Mouse (Mus musculus) stomach, embryonic 16.5 days (tissue): ENCODE measurements at regions not wholly inside any gene's neighbourhood (a gene's known extent, or its start where the extent isn't known, plus 50 kb on each side); places are given as distances from the start of the nearest gene placed in this dataset.
A peak's percentile ranks its signal among the peaks of the same experiment; 100 is the strongest.

ENCODE experiments used
- ATAC-seq: fragments of 200-750 bp; cut with Nextera tagmentation; 2 replicates; pipeline ENCODE4 v1.8.0; 2017; ENCODE audit warnings: moderate number of reproducible peaks, moderate TSS enrichment; ENCODE audit not compliant: insufficient read depth, low FRiP score
- H3K27ac ChIP-seq: fragments of 300-500 bp; sonication (generic); 2 replicates; pipeline ENCODE4 v1.5.1; 2014; ENCODE audit warnings: low read length
- H3K27me3 ChIP-seq: fragments of 300-500 bp; sonication (generic); 2 replicates; pipeline ENCODE4 v1.6.1; 2014; ENCODE audit warnings: low read length, control low read depth, mixed read lengths; ENCODE audit not compliant: control insufficient read depth, insufficient read depth
- H3K36me3 ChIP-seq: fragments of 300-500 bp; sonication (generic); 2 replicates; pipeline ENCODE4 v1.6.1; 2014; ENCODE audit warnings: low read length; ENCODE audit not compliant: control insufficient read depth, insufficient read depth
- H3K4me1 ChIP-seq: fragments of 300-500 bp; sonication (generic); 2 replicates; pipeline ENCODE4 v1.6.1; 2014; ENCODE audit warnings: low read length, control low read depth, mixed read lengths; ENCODE audit not compliant: control insufficient read depth, insufficient read depth
- H3K4me2 ChIP-seq: fragments of 300-500 bp; sonication (generic); 2 replicates; pipeline ENCODE4 v1.6.1; 2014; ENCODE audit warnings: low read depth, low read length, mixed read lengths
- H3K4me3 ChIP-seq: fragments of 300-500 bp; sonication (generic); replicated peaks from 2 replicates; pipeline ENCODE4 v1.5.1; 2014; ENCODE audit warnings: mild to moderate bottlenecking, low read length
- H3K9ac ChIP-seq: fragments of 300-500 bp; sonication (generic); 2 replicates; pipeline ENCODE4 v1.6.1; 2014; ENCODE audit warnings: low read length
- H3K9me3 ChIP-seq: fragments of 300-500 bp; sonication (generic); replicated peaks from 2 replicates; pipeline ENCODE4 v1.6.1; 2016; ENCODE audit warnings: low read length, control low read depth; ENCODE audit not compliant: control insufficient read depth
- WGBS: fragments of 180-500 bp; shearing (Covaris S2); extraction: QIAGEN DNeasy Blood & Tissue Kit; methylation state at CpG from one replicate; pipeline ENCODE4 v1.1.7; 2014; 5-methylcytosine and 5-hydroxymethylcytosine counted together

DNA sequence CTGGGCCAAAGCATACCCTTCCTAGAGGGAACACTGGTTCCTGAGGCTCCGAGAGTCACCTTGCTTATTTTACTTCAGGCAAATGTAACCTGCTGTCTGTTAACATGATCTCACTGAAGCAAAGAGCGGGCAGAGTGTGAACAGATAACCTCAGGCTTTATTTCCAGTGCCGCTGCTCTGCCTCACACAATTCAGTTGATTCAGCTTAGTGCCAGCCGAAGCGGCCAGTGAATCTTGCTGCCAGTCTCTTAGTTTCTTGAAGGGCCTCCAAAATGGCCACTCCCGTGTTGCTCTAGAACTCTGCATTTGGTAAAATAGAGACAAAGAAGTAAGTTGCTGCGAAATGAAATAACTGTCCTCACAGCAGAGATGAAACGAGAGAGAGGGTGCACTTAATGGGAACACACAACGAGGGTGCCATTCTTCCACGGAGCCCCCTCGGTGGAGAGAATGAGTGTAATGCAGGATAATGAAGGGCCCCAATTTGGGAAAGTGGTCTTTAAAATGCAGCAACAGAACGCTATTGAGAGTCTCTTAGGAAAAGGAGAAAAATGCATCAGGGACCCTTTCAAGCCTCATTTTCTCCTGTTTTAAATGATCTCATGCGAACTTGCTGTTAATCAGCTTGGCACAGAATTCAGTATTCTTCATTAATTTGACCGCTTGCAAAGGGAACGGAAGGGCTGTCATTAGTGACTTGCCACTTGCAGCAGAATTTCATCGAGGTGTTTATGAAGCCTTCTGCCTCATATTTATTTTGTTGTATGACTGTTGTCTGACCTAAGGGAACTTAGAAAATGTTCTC is 81.2 kb upstream of the Mmadhc start:
- Histone ChIP-seq H3K27me3 (no peaks in the 10 kb centered on the region), H3K4me3 (no peak overlapping the region), H3K9ac (no peak overlapping the region), H3K27ac (no peak overlapping the region), H3K4me1 (peaks cover 6% of the 10 kb centered on the region; the same call in 1 of the 2 replicates), H3K36me3 (no peaks in the 10 kb centered on the region), H3K4me2 (no peak overlapping the region), H3K9me3 (no peaks in the 10 kb centered on the region)
- 81% methylated on average over 16 of the region's 16 CpGs for whole genome bisulfite sequencing
- no peak for ATAC-seq

DNA sequence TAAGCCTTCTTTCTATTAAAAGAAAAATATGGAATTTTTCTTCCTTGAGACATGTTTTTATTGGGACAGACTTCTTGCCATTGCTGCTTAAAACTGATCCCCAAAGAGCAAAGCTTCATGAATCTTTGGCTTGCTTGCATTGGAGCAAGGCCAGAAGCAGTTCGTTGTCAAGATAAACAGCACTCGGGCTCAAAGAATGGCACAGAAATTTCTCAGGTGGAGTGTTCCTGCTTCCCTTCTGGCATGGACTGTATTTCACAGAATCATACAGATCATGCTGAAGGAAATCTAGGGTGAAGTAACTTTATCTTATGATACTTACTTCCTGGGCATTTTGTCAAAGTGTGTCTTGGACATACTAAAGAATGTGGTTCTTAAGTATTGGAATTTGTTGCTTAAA is 77.0 kb upstream of the Mmadhc start:
- no peaks in the 10 kb centered on the region for H3K27me3 ChIP-seq
- peaks cover 6% of the 10 kb centered on the region; the same call in 1 of the 2 replicates for H3K4me1 ChIP-seq
- ATAC-seq, result no peak
- no peaks in the 10 kb centered on the region for H3K36me3 ChIP-seq
- H3K9me3 ChIP-seq, result no peaks in the 10 kb centered on the region
- no peak overlapping the region for H3K27ac ChIP-seq
- no peak overlapping the region for H3K4me3 ChIP-seq
- WGBS, result 22% methylated on average over 2 of the region's 2 CpGs
- H3K4me2 ChIP-seq, result no peak overlapping the region
- H3K9ac ChIP-seq, result no peak overlapping the region

DNA sequence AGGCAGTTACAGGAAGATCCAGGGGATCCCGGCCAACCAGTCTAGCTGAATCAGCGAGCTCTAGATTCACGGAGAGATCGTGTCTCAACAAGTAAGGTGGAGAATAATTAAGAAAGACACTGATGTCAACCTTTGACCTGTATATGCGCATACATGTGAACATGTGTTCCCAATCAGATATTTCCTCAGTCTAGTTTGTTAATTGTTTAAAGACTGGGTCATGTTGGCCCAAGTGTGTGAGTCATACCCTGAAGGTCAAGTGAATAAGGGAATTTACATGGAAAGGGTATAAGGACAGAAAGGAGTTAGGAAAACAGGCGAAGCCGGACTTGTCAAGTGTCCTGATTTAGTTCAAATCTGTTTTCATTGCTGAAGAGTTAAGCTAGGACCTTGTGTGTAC is 76.4 kb upstream of the Mmadhc start:
- ATAC-seq, result no peak
- Histone ChIP-seq H3K4me3 (no peak overlapping the region), H3K4me1 (peaks cover 6% of the 10 kb centered on the region; the same call in 1 of the 2 replicates), H3K9ac (no peak overlapping the region), H3K9me3 (no peaks in the 10 kb centered on the region), H3K36me3 (no peaks in the 10 kb centered on the region), H3K27ac (no peak overlapping the region), H3K27me3 (no peaks in the 10 kb centered on the region), H3K4me2 (no peak overlapping the region)
- WGBS, result 75% methylated on average over 7 of the region's 7 CpGs

DNA sequence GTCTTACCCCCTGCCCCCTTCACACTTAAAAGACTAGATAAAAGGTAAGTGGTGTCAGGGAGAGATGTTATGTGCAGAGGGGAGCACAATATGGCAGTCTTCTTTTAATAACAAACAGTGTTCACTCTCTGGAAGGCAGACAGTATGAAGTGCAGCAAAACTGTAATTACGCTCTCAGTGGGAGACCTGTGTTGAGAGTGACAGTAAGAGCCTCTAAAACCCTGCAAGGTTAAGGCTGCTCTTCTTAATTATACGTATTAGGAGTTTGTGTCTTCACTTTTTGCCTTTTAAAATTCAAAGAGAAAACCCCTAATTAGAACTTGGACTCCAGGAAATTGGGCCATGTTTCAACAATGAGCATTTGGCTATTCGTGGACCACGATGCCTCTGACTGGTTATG is 72.2 kb upstream of the Mmadhc start:
- H3K4me3 ChIP-seq, result no peak overlapping the region
- 84% methylated on average over 4 of the region's 4 CpGs for WGBS

DNA sequence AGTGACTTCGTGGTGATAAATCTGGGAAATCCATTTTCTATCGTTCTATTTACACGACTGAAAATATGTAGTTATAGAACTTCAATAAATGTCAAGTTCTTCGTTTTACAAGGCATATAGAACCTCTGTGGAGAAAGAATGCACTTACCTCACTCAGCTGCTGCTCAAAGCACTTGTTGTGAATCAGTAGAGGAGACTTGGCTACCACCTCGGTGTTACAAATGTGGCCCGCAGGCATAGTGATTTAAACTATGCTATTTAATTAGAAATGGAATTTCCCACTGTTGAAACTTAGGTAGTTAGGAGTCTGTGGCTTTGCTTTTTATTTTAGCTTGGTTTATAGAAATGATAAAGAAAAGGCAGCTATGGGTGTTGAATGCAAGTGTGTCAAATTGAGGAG is 71.8 kb upstream of the Mmadhc start:
- H3K36me3 ChIP-seq, result no peaks in the 10 kb centered on the region
- H3K4me1 ChIP-seq, result 0 out of 2 replicates have a peak, but pooled peaks cover 4% of the 10 kb centered on the region
- WGBS, result 63% methylated on average over 6 of the region's 6 CpGs
- no peak overlapping the region for H3K4me2 ChIP-seq
- H3K9me3 ChIP-seq, result no peaks in the 10 kb centered on the region
- H3K27me3 ChIP-seq, result no peaks in the 10 kb centered on the region
- no peak for ATAC-seq
- H3K4me3 ChIP-seq, result no peak overlapping the region
- H3K9ac ChIP-seq, result no peak overlapping the region
- no peak overlapping the region for H3K27ac ChIP-seq

More for the DNA sequence above, 72.2 kb upstream of the Mmadhc start:
- H3K27ac ChIP-seq, result no peak overlapping the region
- no peaks in the 10 kb centered on the region for H3K36me3 ChIP-seq
- peaks cover 6% of the 10 kb centered on the region; the same call in 1 of the 2 replicates for H3K4me1 ChIP-seq
- no peaks in the 10 kb centered on the region for H3K9me3 ChIP-seq
- ATAC-seq, result no peak
- no peaks in the 10 kb centered on the region for H3K27me3 ChIP-seq
- H3K9ac ChIP-seq, result no peak overlapping the region
- H3K4me2 ChIP-seq, result no peak overlapping the region

DNA sequence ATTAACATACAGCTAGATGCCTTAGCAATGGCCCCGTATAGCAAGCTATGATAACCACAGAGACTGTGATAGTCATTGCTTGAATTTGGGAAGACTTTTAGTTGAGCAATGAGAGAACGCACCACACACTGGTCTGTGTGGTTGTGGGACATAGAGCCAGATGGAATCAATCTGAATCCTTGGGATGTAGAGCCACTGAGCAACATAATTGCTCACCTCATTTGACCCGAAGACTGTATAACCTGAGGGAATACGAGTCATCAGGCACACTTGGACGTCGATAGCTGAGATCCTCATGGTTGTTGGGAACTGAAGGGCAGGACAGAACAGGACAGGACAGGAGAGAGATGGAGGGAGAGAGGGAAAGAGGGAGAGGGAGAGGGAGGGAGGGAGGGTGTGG is 68.6 kb upstream of the Mmadhc start:
- no peak overlapping the region for H3K4me3 ChIP-seq
- H3K4me1 ChIP-seq, result no peaks in the 10 kb centered on the region
- no peak overlapping the region for H3K27ac ChIP-seq
- WGBS, result 80% methylated on average over 6 of the region's 6 CpGs
- no peak overlapping the region for H3K9ac ChIP-seq
- no peaks in the 10 kb centered on the region for H3K9me3 ChIP-seq
- H3K36me3 ChIP-seq, result no peaks in the 10 kb centered on the region
- H3K27me3 ChIP-seq, result no peaks in the 10 kb centered on the region
- H3K4me2 ChIP-seq, result no peak overlapping the region
- ATAC-seq, result no peak

DNA sequence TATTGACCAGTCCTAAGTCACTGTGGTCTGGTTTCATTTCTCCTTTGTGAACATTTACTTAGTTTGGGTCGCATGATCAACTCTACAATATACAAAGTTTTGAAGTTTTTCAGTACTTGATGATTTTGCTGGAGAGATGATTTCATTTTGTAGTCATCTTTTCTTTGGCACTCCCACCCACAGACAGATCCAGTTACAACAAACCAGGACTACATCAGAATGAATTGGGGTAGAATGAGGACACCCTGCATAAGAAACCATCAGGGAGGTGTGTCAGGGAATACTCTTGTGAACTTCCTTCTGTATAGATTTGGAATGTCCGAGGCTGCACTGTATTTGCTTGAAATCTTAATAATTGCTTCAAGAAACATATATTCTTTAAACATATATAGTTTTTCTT is 59.5 kb upstream of the Mmadhc start:
- Histone ChIP-seq H3K4me1 (no peaks in the 10 kb centered on the region), H3K27ac (no peak overlapping the region), H3K36me3 (no peaks in the 10 kb centered on the region), H3K9ac (no peak overlapping the region), H3K27me3 (no peaks in the 10 kb centered on the region), H3K9me3 (no peaks in the 10 kb centered on the region), H3K4me3 (no peak overlapping the region), H3K4me2 (no peak overlapping the region)
- 84% methylated on average over 2 of the region's 2 CpGs for WGBS
- no peak for ATAC-seq

DNA sequence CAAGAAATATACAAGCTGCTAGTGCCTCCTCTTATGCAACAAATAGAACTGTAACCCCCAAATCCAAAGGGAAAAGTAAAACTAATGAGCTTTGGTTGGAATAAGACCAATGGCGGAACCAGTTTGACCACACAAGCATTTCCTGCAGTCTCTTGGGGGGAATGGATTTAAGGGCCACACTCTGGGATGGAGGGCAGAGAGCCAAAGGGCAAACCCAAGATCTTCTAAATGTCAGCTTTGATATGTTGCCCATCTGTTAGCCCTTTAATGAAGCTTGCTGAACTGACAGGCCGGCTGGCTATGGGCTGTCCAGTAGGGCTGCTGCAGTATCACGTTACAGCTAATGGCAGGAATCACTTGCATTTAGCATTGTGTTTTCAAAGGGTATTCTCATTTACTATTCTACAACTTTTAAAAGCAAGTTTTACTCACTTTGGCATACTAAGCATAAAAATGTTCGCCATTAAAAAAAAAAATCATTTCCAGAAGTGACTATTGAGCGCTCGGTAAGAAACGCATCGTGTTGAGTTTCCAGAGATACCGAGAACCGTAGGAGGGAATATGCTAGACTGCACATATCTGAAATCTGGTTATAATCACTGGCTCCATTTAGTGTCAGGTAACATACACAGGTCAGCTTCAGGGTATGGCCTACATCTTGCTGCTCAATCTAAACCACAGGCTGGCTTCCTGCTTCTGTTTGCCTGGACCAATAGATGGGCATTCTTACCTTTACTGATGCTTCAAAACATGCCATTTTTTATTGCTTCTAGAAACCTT is 51.1 kb upstream of the Mmadhc start:
- 72% methylated on average over 10 of the region's 10 CpGs for WGBS
- no peaks in the 10 kb centered on the region for H3K9me3 ChIP-seq
- ATAC-seq, result peak; percentile 17; the same call in 1 of the 2 replicates

More for the DNA sequence above, 51.1 kb upstream of the Mmadhc start:
- Histone ChIP-seq H3K4me2 (no peak overlapping the region), H3K36me3 (no peaks in the 10 kb centered on the region), H3K4me1 (no peaks in the 10 kb centered on the region), H3K27me3 (no peaks in the 10 kb centered on the region), H3K27ac (no peak overlapping the region), H3K4me3 (no peak overlapping the region), H3K9ac (no peak overlapping the region)
